Mouse (Mus musculus): ENCODE measurements around the gene Ttc27.

GRCm38 (mm10) chr17:74868185-74868907 lies 150.8 kb downstream of the Ttc27 start:
- no peak for TF ChIP-seq POLR2A (IDR thresholded peaks at IDR 0.05; ENCODE audit: extremely low read depth, insufficient read depth, low read length)
- TF ChIP-seq CTCF (IDR thresholded peaks at IDR 0.05; ENCODE audit: extremely low read depth, insufficient read depth, low read length): no peak
